Mouse (Mus musculus): ENCODE measurements around the gene Brdt. TPM values are rescaled to one million over a fixed set of nuclear protein-coding genes. Genes with fewer than 3 reads are reported as not detected.

Brdt gene
- polyA plus RNA-seq, 1 experiment from 2014 or later = 3.7 TPM

DNA sequence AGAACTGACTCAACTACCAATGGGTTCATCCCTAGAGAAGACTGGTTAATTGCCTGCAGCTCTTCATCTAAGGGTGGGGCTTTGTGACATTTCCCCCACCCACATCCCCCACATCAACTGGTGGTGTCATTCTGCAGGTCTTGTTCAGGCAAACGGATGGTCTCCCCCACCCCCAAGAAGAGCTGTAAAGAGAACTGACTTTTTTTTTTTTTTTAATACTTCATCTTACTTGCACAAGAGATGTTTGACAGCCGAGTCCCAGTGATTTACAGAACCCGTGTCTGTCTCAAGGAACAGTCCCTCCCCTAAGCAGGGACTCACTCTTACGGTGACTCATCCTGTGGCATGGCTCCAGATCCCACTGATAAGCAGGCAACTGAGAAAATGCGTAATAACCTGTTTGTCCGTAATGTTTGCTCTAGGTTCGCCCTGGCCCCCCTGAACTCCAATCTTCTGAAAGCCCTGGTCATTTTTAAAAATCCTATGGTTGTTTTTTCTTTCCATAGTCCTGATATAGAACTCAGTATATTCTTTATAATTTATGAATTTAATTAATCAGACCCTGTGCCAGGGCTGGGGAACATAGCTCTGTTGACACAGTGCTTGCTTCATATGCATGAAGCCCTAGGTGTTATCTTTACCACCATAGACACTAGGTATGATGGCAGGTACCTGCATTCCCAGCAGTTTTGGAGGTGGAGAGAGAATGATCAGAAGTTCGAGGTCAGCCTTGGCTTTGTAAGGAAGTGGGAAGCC is 35.7 kb upstream of the Brdt start:
- Histone ChIP-seq H3K27ac (replicated peaks) (no peak overlapping the region), H3K4me3 (no peak overlapping the region), H3K36me3 (no peaks in the 10 kb centered on the region), H3K4me1 (replicated peaks) (peaks cover 4% of the 10 kb centered on the region; the same call in 1 of the 2 replicates), H3K27me3 (peaks cover 7% of the 10 kb centered on the region; the same call in 1 of the 2 replicates), H3K9me3 (no peaks in the 10 kb centered on the region), H3K4me2 (no peak overlapping the region), H3K9ac (no peak overlapping the region)
- whole genome bisulfite sequencing = 73% methylated on average over 8 of the region's 8 CpGs
- ATAC-seq (ENCODE audit: low FRiP score, low read depth) = no peak

DNA sequence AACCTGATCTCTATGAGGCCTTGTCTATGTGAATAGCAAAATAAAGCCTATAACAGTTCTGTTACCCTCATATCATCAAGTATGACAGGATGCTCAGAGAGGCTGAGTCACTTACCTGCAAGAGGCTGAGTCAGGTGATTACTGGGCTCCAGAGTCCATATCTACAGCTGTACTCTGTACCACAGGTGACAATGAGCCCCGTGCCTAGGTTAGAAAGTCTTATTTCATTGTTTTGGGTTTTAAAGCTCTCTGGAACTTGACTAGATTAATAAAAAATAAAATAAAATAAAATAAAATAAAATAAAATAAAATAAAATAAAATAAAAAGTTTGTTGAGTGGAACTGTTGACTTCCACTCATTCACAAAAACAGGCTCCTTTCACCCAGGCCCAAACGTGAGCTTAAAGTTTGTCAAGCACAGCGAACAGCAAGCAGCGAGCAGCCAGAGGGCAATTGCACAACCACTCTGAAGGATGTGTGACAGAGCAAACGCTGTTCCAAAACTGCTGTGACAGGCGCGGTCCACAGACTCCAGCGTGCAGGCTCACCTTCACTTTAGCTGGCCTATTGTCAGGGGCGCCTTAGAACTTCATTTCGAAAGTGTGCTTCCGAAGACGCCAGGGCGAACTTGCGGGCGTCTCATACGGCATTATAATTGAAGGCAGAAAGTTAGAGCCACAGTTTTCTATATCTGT is 35.0 kb upstream of the Brdt start:
- Histone ChIP-seq H3K9ac (no peak overlapping the region), H3K27ac (replicated peaks) (no peak overlapping the region), H3K27me3 (0 out of 2 replicates have a peak, but pooled peaks cover 3% of the 10 kb centered on the region), H3K36me3 (no peaks in the 10 kb centered on the region), H3K4me3 (no peak overlapping the region), H3K4me1 (replicated peaks) (peaks cover 4% of the 10 kb centered on the region; the same call in 1 of the 2 replicates), H3K4me2 (no peak overlapping the region), H3K9me3 (no peaks in the 10 kb centered on the region)
- WGBS = 71% methylated on average over 16 of the region's 16 CpGs
- ATAC-seq (ENCODE audit: low FRiP score, low read depth) = no peak

DNA sequence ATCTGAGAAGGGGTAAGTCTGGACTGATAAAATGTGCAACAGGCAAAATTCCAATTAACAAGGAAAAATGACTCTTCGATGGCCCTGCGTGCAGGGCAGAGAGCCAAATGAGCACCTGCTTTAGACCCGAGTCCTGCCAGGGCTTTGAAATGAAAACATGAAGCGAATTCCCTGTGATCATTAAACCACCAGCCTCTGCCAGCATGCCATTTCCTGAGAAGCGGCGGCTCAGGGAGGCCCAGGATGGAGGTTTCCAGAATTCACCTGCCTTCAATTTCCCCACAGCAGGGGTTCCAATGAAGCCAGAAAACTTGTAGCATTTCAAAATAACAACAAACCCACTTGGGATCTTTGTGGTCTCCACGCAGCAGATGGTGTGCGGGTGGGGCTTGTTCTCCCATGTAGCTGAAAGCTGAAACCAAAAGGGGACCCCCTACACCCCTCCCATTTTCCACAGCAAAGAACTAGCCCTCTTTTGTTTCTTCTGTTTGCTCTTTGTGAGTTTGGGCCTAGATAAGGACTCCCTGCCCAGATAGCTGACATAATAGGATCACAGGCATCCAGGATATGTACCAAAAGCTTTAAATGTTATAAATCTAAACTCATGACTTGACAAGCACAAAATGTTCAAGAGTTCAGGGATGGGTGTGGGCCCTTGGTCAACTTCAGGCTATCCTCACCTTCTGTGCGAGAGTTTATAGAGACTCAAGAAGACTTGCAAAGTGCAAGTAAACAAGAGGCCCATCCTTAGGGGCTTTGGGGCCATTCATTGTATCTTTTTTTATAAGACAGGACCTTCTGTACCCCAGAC is 34.2 kb upstream of the Brdt start:
- Histone ChIP-seq H3K27ac (replicated peaks) (no peak overlapping the region), H3K9me3 (no peaks in the 10 kb centered on the region), H3K4me3 (no peak overlapping the region), H3K27me3 (0 out of 2 replicates have a peak, but pooled peaks cover 2% of the 10 kb centered on the region), H3K4me2 (no peak overlapping the region), H3K4me1 (replicated peaks) (peaks cover 4% of the 10 kb centered on the region; the same call in 1 of the 2 replicates), H3K36me3 (no peaks in the 10 kb centered on the region), H3K9ac (no peak overlapping the region)
- ATAC-seq (ENCODE audit: low FRiP score, low read depth) = no peak; the same call in 1 of the 2 replicates
- whole genome bisulfite sequencing = 37% methylated on average over 9 of the region's 9 CpGs

DNA sequence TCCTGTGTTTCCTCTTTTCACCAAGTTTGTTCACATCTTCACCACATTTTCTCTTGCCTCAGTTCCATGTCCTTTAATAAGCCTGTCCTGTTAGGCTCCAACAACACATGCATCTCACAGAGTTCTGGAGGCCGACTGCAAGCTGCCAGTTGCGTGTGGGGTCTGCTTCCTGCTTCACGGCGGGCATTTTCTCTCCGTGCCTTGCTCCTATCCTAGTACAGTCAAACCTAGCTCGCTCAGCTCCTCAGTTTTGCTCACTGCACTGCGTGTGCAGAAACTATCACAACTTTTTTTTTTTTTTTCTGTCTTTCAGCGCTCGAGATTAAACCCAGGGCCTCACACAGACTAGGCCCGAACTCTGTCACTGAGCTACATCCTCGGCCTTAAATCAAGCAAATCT is 32.1 kb upstream of the Brdt start:
- peaks cover 4% of the 10 kb centered on the region; the same call in 1 of the 2 replicates for H3K4me1 ChIP-seq (replicated peaks)
- H3K4me2 ChIP-seq = no peak overlapping the region
- no peak for ATAC-seq (ENCODE audit: low FRiP score, low read depth)
- H3K9me3 ChIP-seq = no peaks in the 10 kb centered on the region
- H3K27ac ChIP-seq (replicated peaks) = no peak overlapping the region
- H3K4me3 ChIP-seq = no peak overlapping the region
- 0 out of 2 replicates have a peak, but pooled peaks cover 2% of the 10 kb centered on the region for H3K27me3 ChIP-seq
- H3K36me3 ChIP-seq = no peaks in the 10 kb centered on the region
- WGBS = 89% methylated on average over 11 of the region's 11 CpGs
- H3K9ac ChIP-seq = no peak overlapping the region

DNA sequence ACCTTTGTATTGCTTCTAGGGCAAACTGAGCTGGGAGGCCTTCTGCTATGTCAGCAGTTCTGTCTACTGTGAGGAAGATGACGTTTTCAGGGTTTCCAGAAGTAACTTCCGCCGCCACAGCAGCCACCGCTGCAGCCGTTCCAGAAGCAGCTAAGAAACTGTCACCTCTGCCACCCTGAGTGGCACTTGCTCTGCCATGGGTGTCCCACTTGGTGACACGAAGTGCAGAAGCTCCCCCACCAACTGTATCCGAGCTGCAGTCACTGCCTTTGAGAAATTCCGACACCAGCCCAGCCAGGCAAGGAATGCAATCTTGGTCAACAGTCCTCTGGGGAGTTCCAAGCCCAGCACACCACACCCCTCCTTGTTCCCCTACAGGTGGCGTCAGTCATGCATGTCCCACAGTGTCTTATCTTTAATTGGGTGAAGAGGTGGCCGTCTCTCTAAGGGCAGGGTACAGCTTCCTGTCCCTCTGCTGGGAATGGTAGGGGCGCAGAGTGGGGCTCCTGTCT is 27.6 kb upstream of the Brdt start:
- no peaks in the 10 kb centered on the region for H3K36me3 ChIP-seq
- H3K27ac ChIP-seq (replicated peaks) = no peak overlapping the region
- WGBS = 55% methylated on average over 11 of the region's 11 CpGs
- no peak for ATAC-seq (ENCODE audit: low FRiP score, low read depth)
- no peaks in the 10 kb centered on the region for H3K4me1 ChIP-seq (replicated peaks)
- H3K4me2 ChIP-seq = no peak overlapping the region
- 0 out of 2 replicates have a peak, but pooled peaks cover under 1% of the 10 kb centered on the region for H3K27me3 ChIP-seq
- no peaks in the 10 kb centered on the region for H3K9me3 ChIP-seq
- H3K4me3 ChIP-seq = no peak overlapping the region
- H3K9ac ChIP-seq = no peak overlapping the region

DNA sequence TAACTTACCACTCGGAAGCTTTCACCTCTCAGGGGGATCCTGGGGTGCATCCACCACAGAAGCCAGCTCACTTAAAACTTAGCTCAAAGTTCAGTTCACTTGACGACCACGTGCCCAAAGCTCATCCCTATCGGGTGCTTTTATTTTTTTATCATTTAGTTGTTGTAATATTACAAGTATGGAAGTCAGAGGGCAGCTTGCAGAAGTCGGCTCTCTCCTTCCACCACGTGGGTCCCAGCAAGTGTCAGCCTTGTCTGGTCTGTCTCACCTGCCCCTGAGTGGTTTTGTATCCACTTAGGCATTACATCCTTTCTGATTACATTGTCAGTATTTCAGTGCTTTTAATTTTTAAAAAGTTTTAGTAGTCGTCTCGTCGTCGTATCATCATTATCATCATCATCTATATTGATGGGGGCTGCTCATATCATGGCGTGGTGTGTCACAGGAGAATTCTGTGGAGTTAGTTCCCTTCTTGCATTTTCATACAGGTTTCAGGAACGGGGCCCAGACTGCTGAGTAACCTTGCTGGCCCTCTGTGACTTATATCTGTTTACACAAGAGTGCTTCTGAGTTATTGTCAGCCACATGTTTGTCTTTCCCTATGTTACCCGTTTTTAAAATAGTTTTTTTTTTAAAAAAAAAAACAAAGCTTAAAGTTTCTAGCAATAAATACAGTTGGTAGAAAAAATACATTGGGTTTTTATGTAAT is 26.7 kb upstream of the Brdt start:
- Histone ChIP-seq H3K4me2 (no peak overlapping the region), H3K9ac (no peak overlapping the region), H3K9me3 (no peaks in the 10 kb centered on the region), H3K4me3 (no peak overlapping the region), H3K36me3 (no peaks in the 10 kb centered on the region), H3K27ac (replicated peaks) (no peak overlapping the region), H3K4me1 (replicated peaks) (no peaks in the 10 kb centered on the region), H3K27me3 (no peaks in the 10 kb centered on the region)
- ATAC-seq (ENCODE audit: low FRiP score, low read depth) = no peak
- WGBS = 83% methylated on average over 13 of the region's 13 CpGs

DNA sequence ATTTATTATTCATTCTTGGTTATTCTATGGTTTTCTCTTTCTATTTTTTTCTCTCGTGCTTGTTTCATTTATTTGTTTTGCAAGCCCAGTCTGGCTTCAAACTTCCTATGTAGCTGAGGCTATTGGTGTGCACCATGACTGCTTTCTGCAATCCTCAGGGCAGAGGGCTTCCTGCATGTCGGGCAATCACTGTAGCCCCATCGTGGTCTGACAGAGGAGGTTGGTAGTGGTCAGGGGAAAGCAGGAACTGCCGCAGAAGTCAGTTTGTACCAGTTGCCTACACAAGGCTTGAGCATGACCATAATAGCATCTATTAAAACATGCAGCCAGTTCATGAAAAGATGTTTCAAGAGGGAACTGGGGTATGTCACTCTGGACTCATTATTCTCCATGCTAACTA is 23.5 kb upstream of the Brdt start:
- H3K36me3 ChIP-seq = no peaks in the 10 kb centered on the region
- H3K27ac ChIP-seq (replicated peaks) = no peak overlapping the region
- H3K4me1 ChIP-seq (replicated peaks) = no peaks in the 10 kb centered on the region
- WGBS = 76% methylated on average over 4 of the region's 4 CpGs
- H3K4me3 ChIP-seq = no peak overlapping the region
- no peaks in the 10 kb centered on the region for H3K9me3 ChIP-seq
- H3K4me2 ChIP-seq = no peak overlapping the region
- no peak overlapping the region for H3K9ac ChIP-seq
- no peak for ATAC-seq (ENCODE audit: low FRiP score, low read depth)
- H3K27me3 ChIP-seq = no peaks in the 10 kb centered on the region

DNA sequence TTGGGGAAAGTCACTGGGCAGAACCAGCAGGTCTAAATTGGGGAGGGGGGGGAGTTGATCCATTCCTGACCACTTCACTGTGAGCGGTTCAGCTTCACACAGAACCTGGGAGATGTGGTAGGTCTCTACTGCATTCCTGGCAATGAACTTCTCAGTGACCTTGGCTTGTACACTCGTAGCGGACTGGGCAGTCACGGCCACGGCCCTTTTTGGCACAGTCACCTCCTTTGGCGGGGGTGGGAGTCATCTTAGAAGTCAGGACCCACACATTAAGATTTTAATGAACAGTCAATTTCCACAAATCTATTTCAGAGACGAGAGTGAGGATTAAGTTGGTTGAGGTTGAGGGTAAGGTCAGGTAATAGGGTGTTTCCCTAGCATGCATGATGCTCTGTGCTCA is 13.8 kb upstream of the Brdt start:
- no peak overlapping the region for H3K27ac ChIP-seq (replicated peaks)
- no peaks in the 10 kb centered on the region for H3K4me1 ChIP-seq (replicated peaks)
- ATAC-seq (ENCODE audit: low FRiP score, low read depth) = no peak
- no peak overlapping the region for H3K9ac ChIP-seq
- H3K4me3 ChIP-seq = no peak overlapping the region
- WGBS = 88% methylated on average over 7 of the region's 7 CpGs
- H3K27me3 ChIP-seq = no peaks in the 10 kb centered on the region
- no peak overlapping the region for H3K4me2 ChIP-seq
- H3K36me3 ChIP-seq = no peaks in the 10 kb centered on the region
- no peaks in the 10 kb centered on the region for H3K9me3 ChIP-seq

DNA sequence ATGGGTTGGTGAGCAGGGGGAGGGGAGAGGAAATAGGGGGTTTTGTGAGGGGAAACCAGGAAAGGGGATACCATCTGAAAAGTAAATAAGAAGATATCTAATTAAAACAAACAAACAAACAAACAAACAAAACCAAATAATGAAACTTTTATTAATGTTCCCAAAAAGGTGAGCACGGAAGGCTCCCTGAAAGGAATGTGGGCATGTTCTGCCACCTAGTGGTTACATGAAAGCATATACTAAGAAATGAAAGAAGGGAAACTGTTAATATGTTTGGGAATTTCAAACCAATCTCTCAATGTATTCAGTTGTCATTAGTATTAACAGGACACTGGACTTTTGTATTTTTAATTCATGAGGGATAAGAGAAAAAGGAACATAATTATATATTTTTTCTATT is 10.3 kb upstream of the Brdt start:
- no peaks in the 10 kb centered on the region for H3K9me3 ChIP-seq
- no peak overlapping the region for H3K4me3 ChIP-seq
- no peaks in the 10 kb centered on the region for H3K27me3 ChIP-seq
- no peak for ATAC-seq (ENCODE audit: low FRiP score, low read depth)
- H3K4me1 ChIP-seq (replicated peaks) = no peaks in the 10 kb centered on the region
- no peak overlapping the region for H3K9ac ChIP-seq
- no peak overlapping the region for H3K4me2 ChIP-seq
- no peak overlapping the region for H3K27ac ChIP-seq (replicated peaks)
- no peaks in the 10 kb centered on the region for H3K36me3 ChIP-seq
- 3% methylated on average over 1 of the region's 1 CpGs for WGBS

DNA sequence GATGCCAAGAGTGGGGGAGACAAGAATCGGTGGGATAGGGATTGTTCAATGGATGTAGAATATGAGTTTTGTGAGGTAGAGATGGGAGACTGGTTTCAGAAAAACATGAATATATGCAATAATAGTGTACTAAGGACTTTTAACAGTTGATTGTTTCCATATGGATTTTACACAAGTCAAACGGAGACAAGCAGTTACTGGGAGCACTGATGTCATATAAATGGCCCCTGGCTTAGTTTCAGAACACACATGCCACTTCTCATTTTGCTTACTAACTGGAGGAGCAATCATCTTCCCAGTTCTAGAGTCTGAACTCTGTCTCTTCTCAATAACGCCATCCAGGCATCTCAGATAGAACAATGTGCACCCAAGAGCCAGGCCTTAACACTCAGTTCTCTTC is 9.4 kb downstream of the Brdt start:
- Histone ChIP-seq H3K4me2 (no peak overlapping the region), H3K9ac (no peak overlapping the region), H3K36me3 (no peaks in the 10 kb centered on the region), H3K4me3 (no peak overlapping the region), H3K27ac (replicated peaks) (no peak overlapping the region), H3K27me3 (no peaks in the 10 kb centered on the region), H3K9me3 (no peaks in the 10 kb centered on the region), H3K4me1 (replicated peaks) (no peaks in the 10 kb centered on the region)
- ATAC-seq (ENCODE audit: low FRiP score, low read depth) = no peak
- 87% methylated on average over 3 of the region's 3 CpGs for WGBS

DNA sequence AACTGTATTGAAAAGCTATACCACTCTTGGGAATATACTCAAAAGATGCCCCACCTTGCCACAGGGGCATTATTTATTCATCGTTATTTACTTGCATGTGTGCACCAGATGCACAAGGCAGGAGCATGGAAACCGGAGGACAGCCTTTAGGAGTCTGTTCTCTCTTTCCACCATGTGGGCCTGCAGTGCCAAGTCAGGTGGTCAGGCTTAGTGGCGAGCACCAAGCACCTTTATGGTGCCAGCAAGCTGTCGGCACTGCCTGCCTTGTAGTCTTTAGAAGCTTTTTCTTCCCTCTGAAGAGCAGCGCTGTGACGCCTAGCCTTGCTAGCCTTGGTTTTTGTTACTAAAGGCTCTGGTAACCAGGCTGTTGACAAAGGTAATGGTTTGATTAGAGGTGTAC is 11.9 kb downstream of the Brdt start:
- Histone ChIP-seq H3K4me3 (no peak overlapping the region), H3K36me3 (no peaks in the 10 kb centered on the region), H3K4me2 (no peak overlapping the region), H3K27ac (replicated peaks) (no peak overlapping the region), H3K9ac (no peak overlapping the region), H3K4me1 (replicated peaks) (no peaks in the 10 kb centered on the region), H3K9me3 (no peaks in the 10 kb centered on the region), H3K27me3 (no peaks in the 10 kb centered on the region)
- no peak for ATAC-seq (ENCODE audit: low FRiP score, low read depth)
- 89% methylated on average over 6 of the region's 6 CpGs for WGBS
